Mouse (Mus musculus): ENCODE measurements around the gene Hsd17b13. TPM values are rescaled to one million over a fixed set of nuclear protein-coding genes. Genes with fewer than 3 reads are reported as not detected.

Hsd17b13 gene
- polyA plus RNA-seq, 1 experiment from 2014 or later, result not detected

DNA sequence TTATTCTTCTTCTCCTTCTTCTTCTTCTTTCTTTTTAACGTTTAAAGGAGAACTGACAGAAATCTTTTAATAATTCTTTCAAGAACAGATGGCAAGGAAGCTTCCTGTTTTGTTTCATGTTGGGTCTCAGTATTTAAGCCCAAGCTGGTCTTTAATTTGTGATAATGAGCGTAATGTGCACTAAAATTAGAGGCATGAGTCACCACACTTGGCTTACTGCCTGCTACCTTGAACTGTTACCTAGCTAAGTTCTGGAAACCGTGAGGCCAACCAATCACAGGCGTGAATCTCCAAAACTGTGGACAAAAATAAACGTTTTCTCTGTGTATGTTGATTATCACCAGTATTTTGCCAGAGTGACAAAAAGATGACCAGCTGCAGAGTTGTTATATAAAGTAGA lies 21.5 kb upstream of the Hsd17b13 start:
- 73% methylated on average over 5 of the region's 5 CpGs for WGBS
- no peak overlapping the region for H3K4me3 ChIP-seq (ENCODE audit: low read depth, low read length)
- no peak overlapping the region for H3K27ac ChIP-seq (ENCODE audit: low read depth, low read length)
- DNase-seq (ENCODE audit: low spot score) (no peak), ATAC-seq (replicated peaks; ENCODE audit: low FRiP score) (no peak)
- no peaks in the 10 kb centered on the region for H3K9me3 ChIP-seq (ENCODE audit: control insufficient read depth, low read length)
- H3K4me1 ChIP-seq (replicated peaks; ENCODE audit: control insufficient read depth, insufficient read depth, low read length), result peaks cover 9% of the 10 kb centered on the region
- no peak overlapping the region for H3K9ac ChIP-seq (ENCODE audit: low read length)
- no peak overlapping the region for H3K4me2 ChIP-seq (ENCODE audit: low read depth, low read length, severe bottlenecking)
- H3K27me3 ChIP-seq (ENCODE audit: control insufficient read depth, insufficient read depth, low read length), result no peaks in the 10 kb centered on the region
- H3K36me3 ChIP-seq (ENCODE audit: control insufficient read depth, insufficient read depth, low read length), result no peaks in the 10 kb centered on the region

DNA sequence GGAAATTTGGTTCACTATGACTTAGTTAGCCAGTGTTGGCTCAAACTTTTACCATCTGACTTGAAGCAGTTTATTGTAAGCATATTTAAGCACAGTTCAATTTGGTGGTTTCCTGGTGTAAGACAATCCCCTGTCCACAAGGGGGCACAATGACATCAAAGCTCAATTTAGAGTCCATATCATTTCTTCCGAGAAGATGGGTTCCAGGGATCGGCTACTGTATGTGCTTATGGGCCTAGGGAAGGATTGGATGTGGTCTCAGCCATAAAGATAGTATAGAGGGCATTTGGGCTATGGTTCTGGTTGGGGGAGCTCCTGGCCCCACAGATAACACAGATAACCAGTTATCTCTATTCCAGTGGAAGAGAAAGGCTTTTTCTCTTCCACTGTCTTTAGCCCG lies 18.0 kb upstream of the Hsd17b13 start:
- Histone ChIP-seq H3K9me3 (ENCODE audit: control insufficient read depth, low read length) (no peaks in the 10 kb centered on the region), H3K4me1 (replicated peaks; ENCODE audit: control insufficient read depth, insufficient read depth, low read length) (no peaks in the 10 kb centered on the region), H3K27ac (ENCODE audit: low read depth, low read length) (no peak overlapping the region), H3K9ac (ENCODE audit: low read length) (no peak overlapping the region), H3K36me3 (ENCODE audit: control insufficient read depth, insufficient read depth, low read length) (no peaks in the 10 kb centered on the region), H3K27me3 (ENCODE audit: control insufficient read depth, insufficient read depth, low read length) (no peaks in the 10 kb centered on the region), H3K4me2 (ENCODE audit: low read depth, low read length, severe bottlenecking) (no peak overlapping the region), H3K4me3 (ENCODE audit: low read depth, low read length) (no peak overlapping the region)
- DNase-seq (ENCODE audit: low spot score), result no peak
- ATAC-seq (replicated peaks; ENCODE audit: low FRiP score), result no peak
- WGBS, result 76% methylated on average over 3 of the region's 3 CpGs

DNA sequence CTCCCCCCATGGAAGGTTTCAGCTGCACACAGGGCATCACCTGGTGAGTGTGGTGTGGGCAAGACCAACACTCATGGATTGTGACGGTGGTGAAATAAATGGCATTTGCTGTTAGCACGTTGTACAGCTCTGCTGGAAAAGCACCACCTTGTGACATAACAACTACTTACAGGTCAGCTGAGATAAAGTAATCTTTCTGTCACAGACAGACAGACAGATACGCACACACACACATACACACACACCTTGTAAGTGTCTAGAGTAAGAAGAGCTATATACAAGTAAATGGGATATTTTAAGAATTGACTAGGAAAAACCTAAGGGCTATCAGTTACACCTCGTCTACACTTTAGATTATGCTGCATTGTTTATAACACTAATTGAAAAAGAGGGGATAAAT lies 17.5 kb upstream of the Hsd17b13 start:
- no peak for ATAC-seq (replicated peaks; ENCODE audit: low FRiP score)
- H3K4me1 ChIP-seq (replicated peaks; ENCODE audit: control insufficient read depth, insufficient read depth, low read length), result no peaks in the 10 kb centered on the region
- H3K36me3 ChIP-seq (ENCODE audit: control insufficient read depth, insufficient read depth, low read length), result no peaks in the 10 kb centered on the region
- no peaks in the 10 kb centered on the region for H3K9me3 ChIP-seq (ENCODE audit: control insufficient read depth, low read length)
- 81% methylated on average over 4 of the region's 4 CpGs for WGBS
- no peak overlapping the region for H3K9ac ChIP-seq (ENCODE audit: low read length)
- DNase-seq (ENCODE audit: low spot score), result no peak
- H3K4me2 ChIP-seq (ENCODE audit: low read depth, low read length, severe bottlenecking), result no peak overlapping the region
- H3K27me3 ChIP-seq (ENCODE audit: control insufficient read depth, insufficient read depth, low read length), result no peaks in the 10 kb centered on the region
- H3K4me3 ChIP-seq (ENCODE audit: low read depth, low read length), result no peak overlapping the region
- no peak overlapping the region for H3K27ac ChIP-seq (ENCODE audit: low read depth, low read length)

GRCm38 (mm10) chr5:103993601-103994000 lies 16.4 kb upstream of the Hsd17b13 start:
- Histone ChIP-seq H3K4me1 (replicated peaks; ENCODE audit: control insufficient read depth, insufficient read depth, low read length) (no peaks in the 10 kb centered on the region), H3K9ac (ENCODE audit: low read length) (no peak overlapping the region), H3K36me3 (ENCODE audit: control insufficient read depth, insufficient read depth, low read length) (no peaks in the 10 kb centered on the region), H3K4me2 (ENCODE audit: low read depth, low read length, severe bottlenecking) (no peak overlapping the region), H3K27ac (ENCODE audit: low read depth, low read length) (no peak overlapping the region), H3K9me3 (ENCODE audit: control insufficient read depth, low read length) (no peaks in the 10 kb centered on the region), H3K27me3 (ENCODE audit: control insufficient read depth, insufficient read depth, low read length) (no peaks in the 10 kb centered on the region), H3K4me3 (ENCODE audit: low read depth, low read length) (no peak overlapping the region)
- WGBS, result 83% methylated on average over 1 of the region's 1 CpGs
- no peak for ATAC-seq (replicated peaks; ENCODE audit: low FRiP score)
- DNase-seq (ENCODE audit: low spot score), result no peak

GRCm38 (mm10) chr5:103992831-103993230 lies 15.6 kb upstream of the Hsd17b13 start:
- DNase-seq (ENCODE audit: low spot score), result no peak

GRCm38 (mm10) chr5:103980705-103981560 lies 3.7 kb upstream of the Hsd17b13 start:
- Histone ChIP-seq H3K27ac (ENCODE audit: low read depth, low read length) (no peak overlapping the region), H3K4me2 (ENCODE audit: low read depth, low read length, severe bottlenecking) (no peak overlapping the region), H3K9ac (ENCODE audit: low read length) (no peak overlapping the region), H3K9me3 (ENCODE audit: control insufficient read depth, low read length) (no peaks in the 10 kb centered on the region), H3K36me3 (ENCODE audit: control insufficient read depth, insufficient read depth, low read length) (no peaks in the 10 kb centered on the region), H3K4me1 (replicated peaks; ENCODE audit: control insufficient read depth, insufficient read depth, low read length) (no peaks in the 10 kb centered on the region), H3K27me3 (ENCODE audit: control insufficient read depth, insufficient read depth, low read length) (no peaks in the 10 kb centered on the region), H3K4me3 (ENCODE audit: low read depth, low read length) (no peak overlapping the region)
- 95% methylated on average over 9 of the region's 9 CpGs for WGBS
- no peak for ATAC-seq (replicated peaks; ENCODE audit: low FRiP score)
- DNase-seq (ENCODE audit: low spot score), result no peak

More at GRCm38 (mm10) chr5:103992831-103993230, 15.6 kb upstream of the Hsd17b13 start:
- Histone ChIP-seq H3K9me3 (ENCODE audit: control insufficient read depth, low read length) (no peaks in the 10 kb centered on the region), H3K27me3 (ENCODE audit: control insufficient read depth, insufficient read depth, low read length) (no peaks in the 10 kb centered on the region), H3K4me1 (replicated peaks; ENCODE audit: control insufficient read depth, insufficient read depth, low read length) (no peaks in the 10 kb centered on the region), H3K9ac (ENCODE audit: low read length) (no peak overlapping the region), H3K36me3 (ENCODE audit: control insufficient read depth, insufficient read depth, low read length) (no peaks in the 10 kb centered on the region), H3K4me3 (ENCODE audit: low read depth, low read length) (no peak overlapping the region), H3K27ac (ENCODE audit: low read depth, low read length) (no peak overlapping the region), H3K4me2 (ENCODE audit: low read depth, low read length, severe bottlenecking) (no peak overlapping the region)
- 87% methylated on average over 9 of the region's 9 CpGs for WGBS
- ATAC-seq (replicated peaks; ENCODE audit: low FRiP score), result no peak

GRCm38 (mm10) chr5:103977907-103978570 lies 829 bp upstream of the Hsd17b13 start:
- H3K27me3 ChIP-seq (ENCODE audit: control insufficient read depth, insufficient read depth, low read length), result no peaks in the 10 kb centered on the region
- no peaks in the 10 kb centered on the region for H3K36me3 ChIP-seq (ENCODE audit: control insufficient read depth, insufficient read depth, low read length)
- H3K9ac ChIP-seq (ENCODE audit: low read length), result no peak overlapping the region
- WGBS, result 91% methylated on average over 7 of the region's 7 CpGs
- ATAC-seq (replicated peaks; ENCODE audit: low FRiP score), result no peak
- no peaks in the 10 kb centered on the region for H3K4me1 ChIP-seq (replicated peaks; ENCODE audit: control insufficient read depth, insufficient read depth, low read length)
- no peak overlapping the region for H3K4me2 ChIP-seq (ENCODE audit: low read depth, low read length, severe bottlenecking)
- H3K4me3 ChIP-seq (ENCODE audit: low read depth, low read length), result no peak overlapping the region
- no peak overlapping the region for H3K27ac ChIP-seq (ENCODE audit: low read depth, low read length)
- no peaks in the 10 kb centered on the region for H3K9me3 ChIP-seq (ENCODE audit: control insufficient read depth, low read length)
- no peak for DNase-seq (ENCODE audit: low spot score)

DNA sequence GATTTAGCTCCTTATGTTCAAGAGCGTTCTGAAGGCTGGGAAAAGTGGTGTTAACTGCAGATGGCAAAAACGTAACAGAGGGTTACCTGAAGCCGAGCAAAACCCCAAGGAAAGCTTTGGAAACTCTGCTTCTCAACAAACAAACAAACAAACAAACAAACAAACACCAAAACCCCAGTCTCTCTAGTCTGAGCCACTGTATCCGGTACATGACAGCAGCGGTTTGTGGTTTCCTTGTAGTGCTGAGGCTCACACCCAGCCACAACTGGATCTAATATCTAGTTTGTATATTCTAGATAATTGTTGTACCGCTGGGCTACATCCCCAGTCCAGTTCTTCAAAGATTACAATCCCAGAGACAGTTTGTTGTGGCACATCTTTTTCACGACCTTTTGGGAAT lies 1.5 kb downstream of the Hsd17b13 start:
- 88% methylated on average over 7 of the region's 7 CpGs for WGBS
- no peaks in the 10 kb centered on the region for H3K36me3 ChIP-seq (ENCODE audit: control insufficient read depth, insufficient read depth, low read length)
- DNase-seq (ENCODE audit: low spot score) (no peak), ATAC-seq (replicated peaks; ENCODE audit: low FRiP score) (no peak)
- no peaks in the 10 kb centered on the region for H3K9me3 ChIP-seq (ENCODE audit: control insufficient read depth, low read length)
- H3K9ac ChIP-seq (ENCODE audit: low read length), result no peak overlapping the region
- no peak overlapping the region for H3K27ac ChIP-seq (ENCODE audit: low read depth, low read length)
- no peak overlapping the region for H3K4me3 ChIP-seq (ENCODE audit: low read depth, low read length)
- no peak overlapping the region for H3K4me2 ChIP-seq (ENCODE audit: low read depth, low read length, severe bottlenecking)
- no peaks in the 10 kb centered on the region for H3K27me3 ChIP-seq (ENCODE audit: control insufficient read depth, insufficient read depth, low read length)
- H3K4me1 ChIP-seq (replicated peaks; ENCODE audit: control insufficient read depth, insufficient read depth, low read length), result no peaks in the 10 kb centered on the region
